Mouse (Mus musculus) gastrocnemius, postnatal 10 days (tissue): ENCODE measurements around the gene Tomm40l. TPM values are rescaled to one million over a fixed set of nuclear protein-coding genes. Genes with fewer than 3 reads are reported as not detected.

Experiments
- DNase-seq: peaks from one replicate; pipeline ENCODE4 v3.0.0; 2021; ENCODE audit warnings: mixed read lengths
- total RNA-seq, 2 experiments: library from RNA; stranded (reverse); gene quantifications; 2 replicates each; pipeline ENCODE4 v1.2.3; 2021

Tomm40l gene
- total RNA-seq, 2 experiments from 2014 or later, result 42.2 to 44.7 TPM

- DNase-seq, result no peak
Observed at GRCm38 (mm10) chr1:171229750-171230149, 7.4 kb upstream of the Tomm40l start.

DNA sequence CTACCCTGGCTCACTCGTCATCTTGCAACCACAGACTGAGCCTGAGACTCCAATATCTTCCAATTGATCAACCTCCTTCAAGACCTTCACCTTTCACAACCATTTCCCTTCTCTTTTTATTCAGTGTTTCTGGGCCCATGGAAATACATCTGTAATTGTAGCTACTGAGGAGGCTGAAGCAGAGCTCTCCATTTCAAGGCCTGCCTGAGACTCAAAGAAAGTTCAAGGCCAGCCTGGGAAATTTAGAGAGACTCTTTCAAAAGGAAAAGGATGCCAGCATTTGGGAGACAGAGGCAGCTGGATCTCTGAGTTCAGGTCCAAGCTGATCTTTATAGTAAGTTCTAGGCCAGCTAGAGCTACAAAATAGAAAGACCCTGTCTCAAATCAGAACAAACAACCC lies 5.6 kb upstream of the Tomm40l start:
- DNase-seq, result no peak

DNA sequence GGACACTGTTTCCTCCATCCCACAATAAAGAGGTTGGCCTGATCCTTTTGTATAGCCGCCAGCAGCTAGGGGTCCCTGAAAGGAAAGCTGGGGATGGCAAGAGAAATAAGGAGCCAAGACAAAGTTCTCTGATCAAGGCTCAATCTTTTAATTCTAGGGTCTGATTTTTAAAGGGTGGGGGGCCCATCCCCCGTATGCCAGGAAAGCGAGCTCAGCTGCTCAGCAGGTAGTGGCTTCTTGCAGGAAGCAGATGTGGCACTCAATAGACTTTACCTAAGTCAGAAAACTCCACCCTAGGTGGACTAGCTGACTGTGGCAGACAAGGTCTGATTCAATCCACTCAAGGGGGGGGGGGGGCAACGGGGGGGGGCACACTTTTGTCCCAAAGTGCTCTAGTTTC lies 4.5 kb upstream of the Tomm40l start:
- no peak for DNase-seq

GRCm38 (mm10) chr1:171224857-171225256 lies 2.5 kb upstream of the Tomm40l start, which contains the start of gene Apoa2:
Apoa2 (plus strand) TSS chr1:171225054.
- DNase-seq, result no peak

DNA sequence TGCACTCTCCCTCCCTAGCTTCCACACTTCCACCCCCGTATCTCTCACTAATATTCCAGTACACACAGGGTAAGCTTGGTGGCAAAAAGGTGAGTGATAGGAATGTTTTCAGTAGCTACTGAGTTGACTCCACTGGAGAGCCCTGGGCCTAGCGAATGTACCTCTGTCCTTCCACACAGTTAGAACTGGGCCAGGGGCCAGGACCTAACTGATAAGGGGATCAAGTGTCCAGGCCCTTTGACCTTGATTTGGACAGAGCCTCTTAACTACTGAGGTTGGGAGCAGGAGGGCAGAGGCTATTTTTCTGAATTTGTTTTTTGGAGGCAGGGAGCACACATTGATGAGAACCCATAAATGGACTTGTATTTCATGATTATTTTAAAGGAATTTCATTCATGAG lies 1.5 kb upstream of the Tomm40l start:
- DNase-seq, result no peak

DNA sequence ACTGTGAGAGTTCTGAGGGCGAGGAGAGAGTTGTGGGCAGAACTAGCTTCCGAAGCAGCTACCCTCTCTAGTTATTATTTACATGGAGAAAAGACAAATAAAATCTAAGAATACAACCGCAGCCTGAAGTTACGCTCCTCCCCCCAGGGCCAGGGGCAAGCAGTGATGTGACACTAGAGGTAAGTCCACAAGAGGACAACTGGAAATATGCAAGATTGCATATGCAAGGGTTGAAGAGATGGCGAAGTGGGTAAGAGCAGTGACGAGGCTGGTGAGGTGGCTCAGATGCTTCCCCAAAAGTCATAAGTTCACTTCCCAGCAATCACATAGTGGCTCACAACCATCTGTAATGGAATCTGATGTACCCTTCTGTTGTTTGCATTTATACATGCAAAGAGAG lies 854 bp upstream of the Tomm40l start:
- no peak for DNase-seq

- peak; percentile 19 for DNase-seq
Observed at GRCm38 (mm10) chr1:171221281-171222193, 777 bp downstream of the Tomm40l start.

DNA sequence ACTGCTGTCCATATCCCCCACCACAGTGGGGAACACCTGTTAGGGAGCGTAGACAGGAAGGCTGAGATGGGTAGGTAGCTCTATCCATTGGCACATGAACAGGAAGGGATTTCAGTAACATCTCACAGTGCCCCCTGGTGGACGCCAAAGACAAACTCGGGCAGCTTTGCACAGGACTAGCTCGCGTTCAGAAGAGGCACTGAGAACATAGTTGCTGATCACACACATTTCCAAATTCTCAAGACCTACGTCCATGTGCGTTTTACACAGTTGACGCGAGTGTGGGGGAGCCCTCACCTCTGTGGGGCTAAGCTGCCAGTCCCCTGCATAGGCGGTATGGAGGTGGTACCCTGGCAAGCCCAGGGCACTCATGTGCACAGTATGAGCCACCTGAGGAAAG lies 1.4 kb downstream of the Tomm40l start:
- peak; percentile 89 for DNase-seq

DNA sequence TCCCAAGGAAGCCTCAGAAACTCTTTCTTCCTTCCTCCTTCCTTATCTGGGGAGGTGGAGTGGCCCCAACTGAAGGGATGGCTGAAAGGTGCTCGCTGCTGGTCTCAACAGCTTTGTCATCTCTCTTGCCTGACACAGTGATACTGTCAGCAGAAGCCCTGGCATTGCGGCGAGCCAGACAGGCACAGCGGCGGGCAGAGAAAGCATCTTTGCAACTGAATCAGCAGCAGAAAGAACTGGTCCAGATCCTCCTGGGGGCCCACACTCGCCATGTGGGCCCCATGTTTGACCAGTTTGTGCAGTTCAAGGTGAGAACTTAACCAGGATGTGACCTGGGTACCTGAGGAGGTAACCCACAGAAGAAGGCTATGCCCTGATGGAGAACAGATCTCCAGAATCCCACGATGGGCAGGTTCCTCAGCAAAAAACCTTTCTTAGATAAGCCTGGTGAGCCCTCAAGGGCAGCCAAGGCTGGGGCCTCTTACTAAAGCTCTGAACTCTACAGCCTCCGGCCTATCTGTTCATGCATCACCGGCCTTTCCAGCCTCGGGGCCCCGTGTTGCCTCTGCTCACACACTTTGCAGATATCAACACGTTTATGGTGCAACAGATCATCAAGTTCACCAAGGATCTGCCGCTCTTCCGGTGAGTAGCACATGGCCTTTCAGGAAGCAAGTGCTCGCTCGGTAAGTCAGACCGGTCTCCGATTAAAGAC lies 5.9 kb downstream of the Tomm40l start:
- no peak for DNase-seq

- no peak for DNase-seq
Observed at GRCm38 (mm10) chr1:171213801-171214496, 8.4 kb downstream of the Tomm40l start, which contains the start of gene Nr1i3. Nr1i3 (plus strand) TSS chr1:171213970.

DNA sequence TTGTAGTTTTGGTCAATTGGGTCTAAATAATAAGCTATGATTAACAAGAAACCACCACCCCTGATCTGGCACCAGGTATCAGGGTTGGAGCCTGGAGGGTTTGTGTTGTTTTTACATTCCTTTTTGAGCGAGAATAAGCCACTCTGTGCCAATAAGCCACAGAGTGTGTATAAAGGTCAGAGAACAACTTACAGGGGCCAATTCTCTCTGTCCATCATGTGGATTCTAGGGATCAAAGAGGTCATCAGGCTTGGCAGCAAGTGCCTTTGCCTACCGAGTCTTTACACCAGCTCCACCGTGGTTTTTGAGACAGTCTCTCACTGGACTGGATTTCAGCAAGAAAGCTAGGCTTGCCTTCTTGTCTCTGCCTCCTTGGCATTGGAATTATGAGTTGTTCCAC lies 9.5 kb downstream of the Tomm40l start:
- DNase-seq, result no peak

DNA sequence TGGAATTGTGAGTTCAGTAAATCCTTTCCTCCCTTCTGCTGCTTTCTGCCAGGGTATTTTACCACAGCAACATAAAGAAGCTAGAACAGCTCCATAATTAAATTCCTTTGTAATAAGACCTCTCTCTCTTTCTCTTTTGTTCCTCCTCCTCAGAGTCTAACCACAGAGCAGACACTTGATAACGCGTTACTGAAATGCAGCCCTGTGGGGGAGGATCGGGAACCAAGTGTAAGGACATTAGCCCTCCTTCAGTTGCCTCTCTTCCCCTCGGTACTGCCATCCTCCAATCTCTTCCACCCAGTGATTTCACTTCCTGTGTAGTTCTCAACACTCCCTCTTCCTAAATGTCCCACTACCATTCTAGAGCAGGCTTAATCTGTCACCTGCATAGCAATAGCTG lies 12.9 kb downstream of the Tomm40l start:
- DNase-seq, result no peak

- DNase-seq, result no peak
Observed at GRCm38 (mm10) chr1:171205704-171206493, 16.4 kb downstream of the Tomm40l start.

GRCm38 (mm10) chr1:171204249-171204644 lies 18.1 kb downstream of the Tomm40l start:
- no peak for DNase-seq

DNA sequence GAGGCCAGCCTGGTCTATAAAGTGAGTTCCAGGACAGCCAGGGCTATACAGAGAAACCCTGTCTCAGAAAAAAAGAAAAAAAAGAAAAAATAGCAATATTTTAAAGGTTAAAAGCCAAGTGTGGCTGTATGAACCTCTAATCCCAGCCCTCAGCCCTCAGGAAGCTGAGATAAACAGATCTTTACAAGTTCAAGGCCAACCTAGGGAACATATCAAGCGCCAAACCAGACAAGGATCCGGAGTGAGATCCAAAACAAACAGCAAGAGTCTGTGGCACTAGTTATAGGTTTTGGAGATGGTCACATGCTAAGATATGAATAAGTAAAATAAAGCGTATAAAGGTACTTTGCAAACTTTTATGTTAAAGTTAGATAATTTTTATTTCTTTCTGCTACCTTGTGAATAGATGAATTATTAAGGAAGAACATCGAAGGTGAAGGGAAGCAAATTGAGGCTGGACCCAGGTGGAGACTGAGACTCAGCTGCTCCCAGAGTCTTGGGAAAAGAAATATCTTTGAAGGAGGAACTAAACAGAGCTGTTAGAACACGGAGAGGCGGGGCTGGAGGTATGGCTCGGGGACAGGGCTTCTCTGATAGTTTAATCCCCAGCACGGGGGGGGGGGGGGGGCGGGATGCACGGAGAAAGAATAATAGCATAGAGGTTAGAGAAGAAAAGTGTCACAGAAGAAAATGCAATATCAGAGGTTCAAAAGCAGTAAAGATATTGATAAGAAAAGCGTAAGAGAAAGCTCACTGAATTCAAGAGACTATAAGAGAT lies 18.7 kb downstream of the Tomm40l start:
- DNase-seq, result no peak

DNA sequence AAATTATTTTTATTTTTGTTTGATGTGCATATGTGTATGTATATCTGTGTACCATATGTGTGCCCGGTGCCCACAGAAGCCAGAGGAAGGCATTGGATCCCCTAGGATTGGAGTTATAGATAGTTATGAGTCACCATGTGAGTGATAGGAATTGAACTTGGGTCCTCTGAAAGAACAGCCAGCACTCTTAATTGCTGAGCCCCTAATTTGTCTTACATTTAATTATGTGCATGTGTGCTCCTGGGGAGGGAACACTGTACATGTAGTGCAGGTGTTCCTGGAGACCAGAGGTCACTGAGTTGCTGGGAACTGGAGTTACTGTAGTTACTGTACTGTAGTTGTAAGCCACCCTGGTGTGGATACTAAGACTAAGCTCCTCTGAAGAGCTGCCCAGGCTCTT lies 21.5 kb downstream of the Tomm40l start:
- no peak for DNase-seq

DNA sequence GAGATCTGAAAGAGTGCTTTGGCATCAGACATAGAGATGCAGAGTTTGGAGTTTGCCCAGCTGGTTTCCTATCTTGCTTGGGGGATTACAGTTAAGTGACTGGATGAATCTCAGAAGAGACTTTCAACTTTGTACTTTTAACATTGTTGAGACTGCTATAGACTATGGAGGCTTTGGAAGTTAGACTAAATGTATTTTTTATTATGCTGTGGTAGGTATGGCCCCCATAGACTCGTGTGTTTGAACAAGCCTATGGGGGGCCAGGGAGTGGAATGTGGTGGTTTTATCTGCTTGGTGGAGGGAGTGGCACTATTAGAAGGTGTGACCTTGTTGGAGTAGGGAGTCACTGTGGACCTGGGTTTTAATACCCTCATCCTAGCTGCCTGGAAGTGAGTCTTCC lies 22.8 kb downstream of the Tomm40l start:
- no peak for DNase-seq

DNA sequence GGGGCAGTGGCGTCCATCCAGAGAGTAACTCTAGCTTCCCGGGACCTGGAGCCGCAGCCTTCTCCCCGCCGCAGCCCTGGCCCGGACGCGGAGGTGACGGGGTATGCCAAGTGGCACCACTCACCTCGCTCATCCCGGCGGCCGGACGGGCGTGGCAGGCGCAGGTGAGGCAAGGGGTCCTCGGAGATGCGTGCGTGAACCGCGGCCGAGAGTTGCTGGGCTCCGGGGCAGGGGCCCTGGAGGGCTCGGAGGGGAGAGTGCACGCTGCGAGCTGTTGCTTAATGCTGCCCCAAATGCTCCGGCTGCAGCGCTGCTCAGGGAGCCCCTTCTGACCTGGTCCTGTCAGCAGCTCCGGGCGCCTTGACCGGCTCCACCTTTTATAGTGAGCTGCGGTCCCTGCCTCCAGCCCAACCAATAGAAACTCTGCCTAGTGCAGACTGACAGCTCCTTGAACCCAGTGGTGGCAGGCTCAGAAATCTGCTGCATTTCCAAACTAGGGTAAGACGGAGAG lies 26.4 kb downstream of the Tomm40l start, which contains the start of gene Pcp4l1:
Gene Pcp4l1 (minus strand): TSS at position 382 of the 511 bp plus-strand sequence.
- peak; percentile 41 for DNase-seq

DNA sequence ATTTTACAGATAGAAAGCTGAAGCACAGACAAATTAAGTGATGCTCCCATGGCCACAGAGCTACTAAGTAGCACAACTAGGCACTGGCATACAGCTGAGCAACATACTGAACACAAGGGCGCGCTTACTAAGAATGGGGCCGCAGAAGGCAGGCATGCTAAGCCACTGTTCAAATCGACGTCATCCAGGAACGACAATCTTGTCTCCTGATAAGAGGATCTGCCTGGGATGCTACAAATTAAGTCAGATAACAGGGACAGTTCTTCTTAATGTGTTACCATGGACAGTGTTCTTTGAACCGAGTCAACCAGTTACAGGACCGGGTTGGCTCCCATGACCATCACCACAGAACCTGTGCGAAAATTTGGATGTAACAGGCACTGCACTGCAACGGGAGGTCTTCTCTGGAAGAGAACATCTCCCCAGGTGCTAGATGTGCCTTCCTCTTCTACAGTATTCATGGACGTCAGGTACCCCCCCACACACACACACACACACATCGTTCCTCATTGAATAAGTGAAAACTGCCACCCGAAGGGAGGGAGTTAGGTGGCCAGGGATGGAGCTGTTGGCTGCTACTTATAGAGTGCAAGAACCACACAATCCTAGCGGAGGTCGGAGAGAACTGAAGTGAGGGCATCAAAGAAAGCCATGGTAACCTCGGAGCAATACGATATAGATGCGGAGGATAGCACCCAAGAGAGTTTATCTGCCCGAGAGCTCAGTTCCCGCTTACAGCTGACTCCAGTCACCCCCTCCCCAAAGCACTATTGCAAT lies 27.1 kb downstream of the Tomm40l start:
- no peak for DNase-seq
